Mouse (Mus musculus) lung, postnatal 0 days (tissue): ENCODE measurements around the gene Igsf11. TPM values are rescaled to one million over a fixed set of nuclear protein-coding genes. Genes with fewer than 3 reads are reported as not detected.

Experiments used
- ATAC-seq: fragments of 200-750 bp; cut with Nextera tagmentation; 2 replicates; pipeline ENCODE4 v1.8.0; 2017; ENCODE audit warnings: moderate library complexity
- DNase-seq: peaks from one replicate; pipeline ENCODE4 v3.0.0-alpha.2; 2016; ENCODE audit warnings: low spot score
- H3K27ac ChIP-seq: fragments of 300-500 bp; sonication (generic); 2 replicates; pipeline ENCODE4 v1.5.1; 2014; ENCODE audit warnings: antibody characterized with exemption, mild to moderate bottlenecking, low read length, mixed read lengths
- H3K27me3 ChIP-seq: fragments of 300-500 bp; sonication (generic); replicated peaks from 2 replicates; pipeline ENCODE4 v1.6.1; 2014; ENCODE audit warnings: low read length, mixed read lengths; ENCODE audit not compliant: insufficient read depth
- H3K36me3 ChIP-seq: fragments of 300-500 bp; sonication (generic); 2 replicates; pipeline ENCODE4 v1.6.1; 2014; ENCODE audit warnings: low read length, mixed read lengths; ENCODE audit not compliant: insufficient read depth
- H3K4me1 ChIP-seq: fragments of 300-500 bp; sonication (generic); 2 replicates; pipeline ENCODE4 v1.6.1; 2014; ENCODE audit warnings: antibody characterized with exemption, low read depth, low read length, mixed read lengths; ENCODE audit not compliant: insufficient read depth
- H3K4me2 ChIP-seq: fragments of 300-500 bp; sonication (generic); replicated peaks from 2 replicates; pipeline ENCODE4 v1.6.1; 2014; ENCODE audit warnings: low read depth, mild to moderate bottlenecking, low read length, moderate library complexity, mixed read lengths
- H3K4me3 ChIP-seq: fragments of 300-500 bp; sonication (generic); 2 replicates; pipeline ENCODE4 v1.5.1; 2014; ENCODE audit warnings: low read depth, low read length
- H3K9ac ChIP-seq: fragments of 300-500 bp; sonication (generic); replicated peaks from 2 replicates; pipeline ENCODE4 v1.6.1; 2014; ENCODE audit warnings: low read depth, mild to moderate bottlenecking
- H3K9me3 ChIP-seq: fragments of 300-500 bp; sonication (generic); 2 replicates; pipeline ENCODE4 v1.6.1; 2016; ENCODE audit warnings: low read length, mixed read lengths
- CTCF ChIP-seq: IDR thresholded peaks from 2 replicates; pipeline ENCODE4 v1.5.1; 2016; ENCODE audit warnings: antibody characterized with exemption, mild to moderate bottlenecking
- EP300 ChIP-seq: IDR thresholded peaks from 2 replicates; pipeline ENCODE4 v1.6.1; 2016; ENCODE audit warnings: antibody characterized with exemption, mild to moderate bottlenecking, control low read depth
- WGBS: fragments of 180-500 bp; shearing (Covaris S2); extraction: QIAGEN DNeasy Blood & Tissue Kit; methylation state at CpG from one replicate; pipeline ENCODE4 v1.1.7; 2014; 5-methylcytosine and 5-hydroxymethylcytosine counted together
- polyA plus RNA-seq: library from polyadenylated mRNA; unstranded; fragments of >200 nt; fragmentation: Nextera tagmentation; extraction: Ambion mirVana; gene quantifications from 2 replicates; pipeline ENCODE4 v1.2.1, GENCODE M21; 2015

The Igsf11 gene
- polyA plus RNA-seq, 1 experiment from 2014 or later, result 0.35 TPM

GRCm38 (mm10) chr16:39048889-39049288, 156.4 kb downstream of the Igsf11 start:
- DNase-seq (peak; percentile 59), ATAC-seq (peak; percentile 48; the same call in 1 of the 2 replicates)
- H3K36me3 ChIP-seq, result no peaks in the 10 kb centered on the region

GRCm38 (mm10) chr16:39052971-39053370, 160.5 kb downstream of the Igsf11 start:
- no peak for ATAC-seq

More at GRCm38 (mm10) chr16:39048889-39049288, 156.4 kb downstream of the Igsf11 start:
- Histone ChIP-seq H3K9me3 (no peaks in the 10 kb centered on the region), H3K4me1 (no peaks in the 10 kb centered on the region), H3K27ac (no peak overlapping the region), H3K9ac (no peak overlapping the region), H3K4me2 (no peak overlapping the region), H3K27me3 (no peaks in the 10 kb centered on the region), H3K4me3 (no peak overlapping the region)
- TF ChIP-seq CTCF (peak; percentile 82), EP300 (no peak)
- WGBS, result 10% methylated on average over 4 of the region's 4 CpGs

GRCm38 (mm10) chr16:39053779-39054178, 161.3 kb downstream of the Igsf11 start:
- no peaks in the 10 kb centered on the region for H3K36me3 ChIP-seq
- H3K4me1 ChIP-seq, result no peaks in the 10 kb centered on the region
- no peak for ATAC-seq
- 0 out of 2 replicates have a peak, but pooled peaks cover 6% of the 10 kb centered on the region for H3K27me3 ChIP-seq
- 71% methylated on average over 2 of the region's 2 CpGs for WGBS
- H3K9ac ChIP-seq, result no peak overlapping the region
- no peak for TF ChIP-seq EP300
- TF ChIP-seq CTCF, result no peak
- no peak overlapping the region for H3K4me2 ChIP-seq
- H3K9me3 ChIP-seq, result no peaks in the 10 kb centered on the region
- H3K27ac ChIP-seq, result no peak overlapping the region
- DNase-seq, result no peak
- no peak overlapping the region for H3K4me3 ChIP-seq

More at GRCm38 (mm10) chr16:39052971-39053370, 160.5 kb downstream of the Igsf11 start:
- H3K4me3 ChIP-seq, result no peak overlapping the region
- DNase-seq, result peak; percentile 73
- TF ChIP-seq CTCF (peak; percentile 81), EP300 (no peak)
- H3K36me3 ChIP-seq, result no peaks in the 10 kb centered on the region
- H3K9me3 ChIP-seq, result no peaks in the 10 kb centered on the region
- H3K27me3 ChIP-seq, result 0 out of 2 replicates have a peak, but pooled peaks cover 6% of the 10 kb centered on the region
- WGBS, result 0% methylated on average over 2 of the region's 2 CpGs
- H3K27ac ChIP-seq, result no peak overlapping the region
- no peak overlapping the region for H3K9ac ChIP-seq
- no peak overlapping the region for H3K4me2 ChIP-seq
- no peaks in the 10 kb centered on the region for H3K4me1 ChIP-seq

- TF ChIP-seq EP300, result no peak
- peak; percentile 72 for TF ChIP-seq CTCF
- H3K9ac ChIP-seq, result no peak overlapping the region
- 0 out of 2 replicates have a peak, but pooled peaks cover 6% of the 10 kb centered on the region for H3K27me3 ChIP-seq
- ATAC-seq (no peak), DNase-seq (peak; percentile 49)
- no peak overlapping the region for H3K27ac ChIP-seq
- no peaks in the 10 kb centered on the region for H3K9me3 ChIP-seq
- no peaks in the 10 kb centered on the region for H3K36me3 ChIP-seq
- no peak overlapping the region for H3K4me2 ChIP-seq
- WGBS, result 17% methylated on average over 6 of the region's 6 CpGs
- H3K4me3 ChIP-seq, result no peak overlapping the region
- no peaks in the 10 kb centered on the region for H3K4me1 ChIP-seq
Measured at GRCm38 (mm10) chr16:39056061-39056460, 163.6 kb downstream of the Igsf11 start.

GRCm38 (mm10) chr16:39056961-39057360, 164.5 kb downstream of the Igsf11 start:
- no peak for DNase-seq
- Histone ChIP-seq H3K4me2 (no peak overlapping the region), H3K4me3 (no peak overlapping the region), H3K9ac (no peak overlapping the region), H3K27me3 (0 out of 2 replicates have a peak, but pooled peaks cover 6% of the 10 kb centered on the region), H3K27ac (no peak overlapping the region), H3K36me3 (no peaks in the 10 kb centered on the region), H3K4me1 (no peaks in the 10 kb centered on the region), H3K9me3 (no peaks in the 10 kb centered on the region)
- TF ChIP-seq EP300 (no peak), CTCF (no peak)
- ATAC-seq, result no peak
- WGBS, result 31% methylated on average over 12 of the region's 12 CpGs

- Histone ChIP-seq H3K4me3 (no peak overlapping the region), H3K27me3 (0 out of 2 replicates have a peak, but pooled peaks cover 6% of the 10 kb centered on the region), H3K4me1 (no peaks in the 10 kb centered on the region), H3K27ac (no peak overlapping the region), H3K4me2 (no peak overlapping the region), H3K9me3 (no peaks in the 10 kb centered on the region), H3K36me3 (no peaks in the 10 kb centered on the region), H3K9ac (no peak overlapping the region)
- TF ChIP-seq CTCF, result no peak
- TF ChIP-seq EP300, result no peak
- ATAC-seq, result no peak
- DNase-seq, result no peak
- WGBS, result 98% methylated on average over 2 of the region's 2 CpGs
Measured at GRCm38 (mm10) chr16:39058869-39059268, 166.4 kb downstream of the Igsf11 start.
